Mouse (Mus musculus) megakaryocyte-erythroid progenitor cell, adult 5-6 weeks (primary cell): ENCODE results near the gene Pou2f2. TPM values are rescaled to one million over a fixed set of nuclear protein-coding genes. Genes with fewer than 3 reads are reported as not detected.

Source experiments
- ATAC-seq: replicated peaks from 2 replicates; pipeline ENCODE4 v1.8.0; 2016; ENCODE audit warnings: mild to moderate bottlenecking, inconsistent platforms; ENCODE audit not compliant: severe bottlenecking, poor library complexity, low FRiP score, low TSS enrichment
- total RNA-seq, 2 experiments: library from RNA; stranded (forward) in 1 of 2; stranded (reverse) in 1 of 2; fragments of 200-1000, 215-1000 nt in 1 of 2; fragments of >200 nt in 1 of 2; fragmentation: Nextera tagmentation in 1 of 2; gene quantifications; 2 replicates each; pipeline ENCODE4 v1.2.3; 2014 to 2017

Gene Pou2f2
- total RNA-seq, 2 experiments from 2014 or later, result 0.57 TPM; not detected in 1

DNA sequence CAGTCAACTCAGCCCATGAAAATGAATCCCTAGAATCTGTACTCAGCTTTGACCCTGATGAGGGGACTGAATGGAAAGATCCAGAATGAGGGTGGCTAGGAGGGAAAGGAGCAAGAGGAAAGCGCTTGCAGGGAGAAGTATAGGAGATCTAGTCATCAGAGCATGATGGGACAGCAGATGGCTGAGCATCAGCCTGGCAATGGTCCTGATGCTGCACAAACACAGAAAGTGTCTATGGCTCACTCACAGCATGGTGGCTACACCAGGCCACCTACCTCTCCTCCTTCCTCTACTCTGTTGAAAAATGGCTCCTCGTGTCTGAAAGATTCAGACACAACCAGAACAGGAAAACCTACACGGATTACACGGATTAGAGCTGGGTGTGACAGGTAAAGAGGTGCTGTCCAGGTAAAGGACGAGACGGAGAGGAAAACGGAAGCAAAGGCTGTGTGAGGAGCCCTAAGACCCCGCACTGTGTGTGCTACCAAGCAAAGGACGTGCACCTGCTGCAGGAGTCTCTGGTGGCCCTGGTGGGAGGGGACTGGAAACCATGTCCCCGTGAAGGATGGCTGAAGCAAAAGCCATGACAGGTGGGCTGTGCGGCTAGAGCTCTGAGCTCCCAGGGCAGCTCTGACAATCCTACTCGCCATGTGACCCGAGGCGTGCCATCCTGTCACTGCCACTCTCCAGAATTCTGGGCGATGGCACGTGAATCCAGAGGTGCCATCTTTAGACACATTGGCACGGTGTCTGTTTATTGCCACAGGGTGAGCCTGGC lies 67.2 kb downstream of the Pou2f2 start:
- no peak for ATAC-seq

DNA sequence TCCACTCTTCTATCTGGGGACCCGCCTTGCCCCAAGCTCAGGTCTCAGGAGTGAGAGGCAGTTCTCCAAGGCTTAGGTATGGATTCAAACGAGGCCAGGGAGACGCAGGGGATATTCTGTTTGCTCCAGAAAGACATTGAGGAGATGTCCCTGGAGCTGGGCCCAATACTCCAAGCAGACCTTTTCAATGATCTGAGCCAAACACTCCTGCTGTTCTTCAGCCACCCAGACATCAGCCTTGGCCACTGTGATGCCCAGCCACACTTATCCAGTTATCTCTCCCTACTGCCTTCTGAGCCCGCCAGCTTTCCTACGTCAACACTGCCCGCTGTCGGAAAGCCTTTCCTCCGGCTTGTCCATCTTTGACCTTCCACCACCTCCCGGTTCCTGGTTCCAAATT lies 69.2 kb downstream of the Pou2f2 start:
- ATAC-seq, result no peak

DNA sequence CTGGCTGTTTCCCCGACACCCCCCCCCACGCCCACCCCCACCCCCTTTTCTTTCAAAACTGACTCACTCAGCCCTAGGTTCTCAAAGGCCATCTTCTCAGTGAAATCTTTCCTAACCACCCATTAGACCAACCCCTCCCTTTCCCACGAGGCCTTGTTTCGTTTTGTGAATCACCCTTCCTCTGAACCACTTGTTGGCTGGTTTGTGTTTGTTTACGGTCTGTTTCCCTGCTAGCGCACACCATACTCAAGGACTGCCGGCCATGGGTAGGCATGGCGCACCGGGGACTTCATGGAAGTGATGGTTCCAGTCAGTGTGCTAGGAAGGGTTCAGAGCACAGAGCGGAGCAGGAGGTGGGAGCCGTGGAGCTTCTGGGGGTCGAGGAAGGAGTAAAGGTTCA lies 70.2 kb downstream of the Pou2f2 start:
- no peak for ATAC-seq

DNA sequence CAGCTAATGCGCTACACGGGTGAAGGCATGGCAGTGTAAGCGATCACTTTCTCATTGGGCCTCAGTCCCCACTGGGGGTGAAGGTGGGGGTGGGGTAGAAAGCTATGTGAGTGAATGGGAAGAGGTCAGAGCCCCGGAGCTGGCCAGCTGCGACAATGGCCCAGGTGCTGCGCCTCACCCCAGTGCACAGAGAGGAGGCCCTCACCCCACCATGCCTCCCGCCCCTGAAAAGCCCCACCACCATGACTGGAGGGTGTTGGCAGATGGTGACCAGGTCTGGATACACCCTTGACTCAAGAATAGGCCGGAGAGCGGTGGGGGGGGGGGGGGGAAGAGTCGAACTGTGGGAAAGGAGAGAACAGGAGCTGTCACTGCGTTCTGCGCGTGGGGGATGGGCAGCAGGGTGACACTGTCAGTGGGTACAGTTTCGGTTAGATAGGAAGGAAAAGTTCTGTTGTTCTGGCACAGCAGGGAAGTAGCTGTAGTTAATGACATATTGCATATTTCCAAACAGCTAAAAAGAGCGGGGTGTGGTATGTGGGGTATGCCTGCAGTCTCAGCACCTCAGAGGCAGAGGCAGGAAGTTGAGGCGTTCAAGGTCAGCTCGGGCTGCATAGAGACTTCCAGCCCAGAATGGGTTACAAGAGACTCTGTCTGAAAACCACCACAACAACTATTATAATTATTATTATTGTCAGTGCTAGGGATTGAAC lies 72.6 kb downstream of the Pou2f2 start:
- no peak for ATAC-seq

DNA sequence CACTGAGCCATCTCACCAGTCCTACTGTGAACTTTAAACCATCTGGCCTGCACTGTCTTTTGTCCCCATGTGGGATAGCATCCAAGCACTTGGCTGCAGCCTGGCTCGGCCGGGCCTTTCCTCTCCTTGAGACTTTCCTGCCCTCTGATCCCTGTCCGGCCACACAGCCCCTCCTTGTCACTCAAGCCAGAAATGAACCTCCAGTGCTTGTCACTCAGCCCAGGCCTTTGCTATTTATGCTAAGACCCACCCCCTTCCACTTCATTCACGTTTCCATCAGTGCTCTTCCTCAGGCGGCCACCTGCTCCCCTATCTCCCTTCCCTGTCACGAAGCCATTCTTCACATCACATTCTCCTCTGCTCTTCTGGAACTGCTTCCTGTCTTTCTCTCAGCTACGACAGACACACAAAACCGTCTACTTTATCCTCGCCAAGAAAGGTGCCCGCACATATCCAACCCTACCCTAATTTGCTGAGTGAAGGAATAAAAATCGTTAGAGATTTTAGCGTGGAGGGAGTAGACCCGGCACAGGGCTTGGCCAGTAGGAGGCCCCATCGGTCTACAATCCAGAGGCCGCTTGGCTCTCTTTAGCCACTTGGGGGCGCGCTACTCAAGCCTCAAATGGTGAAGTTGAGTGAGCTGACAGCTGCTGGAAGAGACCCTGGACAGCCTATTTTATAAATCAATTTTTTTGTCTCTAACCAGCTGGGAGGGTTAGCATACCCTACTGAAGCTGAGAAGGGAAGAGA lies 73.9 kb downstream of the Pou2f2 start:
- peak; percentile 91 for ATAC-seq

DNA sequence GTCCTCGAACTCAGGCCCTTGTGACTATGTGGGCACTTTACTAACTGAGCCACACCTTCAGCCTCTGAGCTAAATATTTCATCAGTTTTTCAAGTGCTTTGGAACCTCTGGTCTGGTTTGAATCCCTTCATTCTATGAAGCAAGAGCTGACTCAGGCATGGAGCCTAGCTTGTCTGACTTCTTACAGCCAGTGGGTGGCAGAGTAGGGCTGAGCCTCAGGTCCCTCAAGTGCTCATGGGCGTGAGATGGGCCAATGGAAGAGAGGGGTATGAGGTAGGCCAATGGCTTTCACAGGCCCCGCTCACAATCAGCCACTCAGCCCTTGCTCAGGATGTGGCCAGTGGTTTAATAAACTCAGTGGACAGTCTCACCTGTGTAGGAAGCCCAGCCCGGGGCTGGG lies 79.9 kb downstream of the Pou2f2 start:
- ATAC-seq, result 0 out of 2 replicates have a peak, but pooled peaks have one; percentile 31

DNA sequence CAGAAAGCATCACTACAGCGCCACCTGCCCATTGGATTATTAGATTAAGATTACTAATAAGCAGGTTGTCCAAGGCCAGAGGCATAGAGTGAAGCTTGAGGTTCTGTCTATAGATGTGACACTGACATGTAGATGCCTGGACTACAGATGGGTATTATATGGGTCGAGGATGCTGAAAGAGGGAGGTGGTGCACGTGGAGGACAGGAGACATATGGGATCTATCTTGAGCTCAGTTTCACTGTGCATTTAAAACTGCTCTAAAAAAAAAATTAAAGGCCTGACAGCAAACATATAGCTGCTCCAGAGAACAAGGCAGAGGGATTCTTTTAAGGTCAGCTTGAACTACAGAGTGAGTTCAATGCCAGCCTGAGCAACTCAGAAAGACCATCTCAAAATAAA lies 81.4 kb downstream of the Pou2f2 start:
- no peak for ATAC-seq

DNA sequence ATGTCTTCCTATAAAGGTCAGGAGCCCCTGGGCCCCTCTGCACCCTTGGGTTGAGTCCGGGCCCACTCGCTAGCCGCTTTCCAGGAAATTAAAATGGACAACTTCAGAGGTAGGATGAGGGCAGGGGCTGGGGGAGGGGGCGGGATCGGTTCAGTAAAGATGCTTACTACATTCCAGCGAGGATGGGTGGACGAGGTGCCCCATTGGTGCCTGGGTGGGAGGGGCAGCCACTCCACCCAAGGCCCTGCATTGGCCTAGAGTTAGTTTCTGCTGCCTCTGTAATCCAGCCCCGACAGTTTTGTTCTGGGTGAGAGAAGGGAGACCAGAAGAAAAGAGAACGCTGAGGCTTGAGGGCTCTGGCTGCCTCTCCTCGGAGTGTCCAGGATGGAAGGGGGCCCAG lies 89.7 kb downstream of the Pou2f2 start:
- ATAC-seq, result no peak

DNA sequence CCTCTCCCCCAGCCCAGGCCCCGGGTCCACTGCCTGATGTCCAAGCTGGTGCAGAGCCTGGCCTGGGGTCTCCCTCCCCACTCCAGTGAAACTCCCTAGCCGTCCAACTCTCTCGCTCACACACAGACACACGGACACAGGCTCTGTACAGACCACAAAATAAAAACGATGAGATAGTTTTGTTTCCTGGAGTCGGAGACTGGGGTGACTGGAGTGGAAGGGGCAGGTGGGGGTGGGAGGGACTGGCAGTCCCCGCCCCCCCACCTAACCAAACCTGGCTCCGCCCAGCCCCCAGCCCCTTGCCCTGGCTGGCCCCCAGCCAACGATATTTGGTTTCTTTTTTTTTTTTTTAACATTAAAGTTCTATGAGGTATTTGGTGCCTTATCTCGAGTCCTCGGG lies 90.6 kb downstream of the Pou2f2 start:
- ATAC-seq, result peak; percentile 51

DNA sequence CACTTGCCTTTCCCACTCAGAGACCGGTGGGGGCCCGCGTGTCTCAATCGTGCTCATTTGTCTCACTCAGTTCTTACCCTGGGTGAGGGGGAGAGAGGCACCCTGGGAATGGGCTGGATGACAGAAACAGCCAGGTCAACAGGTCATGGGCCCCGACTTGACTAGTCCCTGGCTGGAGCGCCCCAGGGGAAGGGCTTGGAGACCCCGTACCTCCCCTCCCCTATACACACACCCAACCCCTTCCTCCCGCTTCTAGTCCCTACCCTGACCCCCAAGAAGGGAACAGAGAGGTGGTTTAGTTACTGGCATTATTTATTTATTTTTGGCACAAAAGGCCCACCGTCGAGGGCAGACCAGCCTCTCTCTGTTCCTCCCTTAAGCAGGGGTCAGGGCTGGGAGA lies 91.0 kb downstream of the Pou2f2 start:
- ATAC-seq, result 0 out of 2 replicates have a peak, but pooled peaks have one; percentile 10

DNA sequence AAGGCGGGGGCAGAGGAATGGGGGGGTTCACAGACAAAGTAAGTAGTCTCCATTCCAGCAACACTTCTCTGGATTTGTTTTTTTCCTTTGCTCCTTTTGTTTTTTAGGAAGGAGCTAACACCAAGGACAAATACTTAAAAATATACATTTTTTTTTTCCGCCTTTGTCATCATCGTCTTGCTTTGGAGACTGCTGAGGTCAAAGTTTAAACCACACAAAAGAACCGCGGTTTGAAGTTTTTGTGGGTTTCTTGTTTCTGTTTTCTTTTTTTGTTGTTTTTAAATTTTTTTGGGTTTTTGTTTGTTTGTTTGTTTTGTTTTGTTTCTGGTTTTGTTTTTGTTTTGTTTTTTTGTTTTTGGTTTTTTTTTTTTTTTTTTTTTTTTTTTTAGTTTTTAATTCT lies 91.6 kb downstream of the Pou2f2 start:
- no peak for ATAC-seq

DNA sequence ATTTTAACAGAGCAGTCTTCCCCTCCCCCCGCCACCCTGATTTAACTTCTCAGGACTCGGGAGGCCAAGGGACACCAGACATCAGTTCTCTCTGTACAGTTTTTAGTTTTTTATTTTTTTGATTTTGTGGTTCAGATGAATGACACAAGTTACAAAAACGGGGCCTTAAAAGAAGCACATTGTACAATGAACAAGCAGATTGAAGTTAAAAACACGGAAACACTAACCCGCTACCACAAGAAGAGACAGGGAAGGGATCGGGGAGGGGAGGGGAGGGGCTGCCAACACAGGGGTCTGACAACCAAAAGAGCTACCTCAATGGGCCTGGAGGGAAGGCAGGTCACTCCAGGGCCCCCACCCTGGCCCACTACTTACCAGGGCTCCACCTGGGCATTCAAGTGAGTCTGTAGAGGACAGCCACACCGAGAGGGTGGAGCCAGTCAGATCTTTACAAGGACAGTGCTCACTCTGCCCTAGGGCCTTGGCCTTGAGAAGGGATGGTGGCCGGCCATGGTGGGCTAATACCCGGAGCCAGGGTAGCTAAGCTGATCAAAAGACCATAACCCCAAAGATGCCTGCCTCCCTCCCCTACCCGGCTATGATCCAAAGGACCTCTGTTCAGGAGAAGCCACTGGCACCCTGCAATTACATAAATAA lies 92.1 kb downstream of the Pou2f2 start:
- no peak for ATAC-seq

DNA sequence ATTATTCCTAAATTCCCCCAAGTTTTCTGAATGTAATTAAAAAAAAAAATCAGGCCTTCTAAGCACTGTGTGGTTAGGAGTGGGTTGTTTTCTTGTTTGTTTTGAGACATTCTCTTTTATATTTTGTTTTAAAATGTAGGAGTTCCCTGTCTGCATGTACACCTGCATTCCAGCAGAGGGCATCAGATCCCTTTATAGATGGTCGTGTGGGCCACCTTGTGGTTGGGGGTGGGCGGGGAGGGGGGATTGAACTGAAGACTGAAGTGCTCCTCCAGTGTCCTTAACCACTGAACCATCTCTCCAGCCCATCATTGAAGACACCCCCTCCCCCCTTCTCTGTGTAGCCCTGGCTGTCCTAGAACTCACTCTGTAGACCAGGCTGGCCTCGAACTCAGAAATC lies 92.9 kb downstream of the Pou2f2 start:
- no peak for ATAC-seq

DNA sequence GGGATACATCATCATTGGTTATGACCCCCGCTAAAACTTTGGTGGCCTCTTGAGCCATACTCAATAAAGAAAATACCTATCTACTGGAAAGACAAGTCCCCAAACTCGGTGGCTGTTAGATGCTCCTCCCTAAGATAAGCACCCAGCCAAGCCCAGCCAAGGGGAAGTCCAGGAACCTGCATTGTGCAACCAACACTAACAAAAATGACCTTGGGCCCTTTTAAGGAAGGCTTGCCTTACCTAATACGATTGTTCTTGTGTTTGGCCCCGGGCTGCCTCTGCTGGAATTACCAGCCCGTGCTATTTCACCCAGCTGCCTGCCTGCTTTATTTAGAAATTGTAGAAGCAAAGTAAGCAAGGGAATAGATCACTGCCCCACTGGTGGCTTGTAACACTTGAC lies 94.9 kb downstream of the Pou2f2 start:
- 0 out of 2 replicates have a peak, but pooled peaks have one; percentile 29 for ATAC-seq

DNA sequence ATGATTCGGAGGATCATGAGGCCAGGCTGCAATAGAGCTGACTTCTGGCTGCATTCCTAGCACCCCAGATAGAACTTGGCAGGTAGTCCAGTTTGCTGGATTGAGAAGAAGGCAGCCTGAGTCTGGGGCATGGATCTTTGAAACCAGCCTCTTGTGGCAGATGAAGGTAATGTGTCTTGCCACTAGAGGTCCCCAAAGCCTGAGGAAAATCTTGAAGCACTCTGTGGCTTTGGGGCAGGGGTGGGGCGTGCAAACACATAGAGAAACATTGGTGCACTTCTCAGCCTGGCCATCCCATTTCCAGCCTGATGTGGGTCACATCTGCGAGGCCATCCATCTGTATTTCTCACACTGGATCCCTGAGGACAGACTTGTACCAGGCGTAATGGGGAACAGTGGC lies 97.0 kb downstream of the Pou2f2 start:
- peak; percentile 77 for ATAC-seq

DNA sequence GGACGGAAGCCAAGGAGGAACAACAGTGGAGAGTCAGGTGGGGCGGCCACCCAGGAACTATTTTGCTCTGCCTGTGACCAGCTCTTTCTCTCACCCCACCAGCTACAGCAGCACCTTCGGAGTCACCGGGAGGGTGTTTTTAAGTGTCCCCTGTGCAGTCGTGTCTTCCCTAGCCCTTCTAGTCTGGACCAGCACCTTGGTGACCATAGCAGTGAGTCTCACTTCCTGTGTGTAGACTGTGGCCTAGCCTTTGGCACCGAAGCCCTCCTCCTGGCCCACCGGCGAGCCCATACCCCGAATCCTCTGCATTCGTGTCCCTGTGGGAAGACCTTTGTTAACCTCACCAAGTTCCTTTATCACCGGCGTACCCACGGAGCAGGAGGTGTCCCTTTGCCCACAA lies 99.1 kb downstream of the Pou2f2 start:
- no peak for ATAC-seq

DNA sequence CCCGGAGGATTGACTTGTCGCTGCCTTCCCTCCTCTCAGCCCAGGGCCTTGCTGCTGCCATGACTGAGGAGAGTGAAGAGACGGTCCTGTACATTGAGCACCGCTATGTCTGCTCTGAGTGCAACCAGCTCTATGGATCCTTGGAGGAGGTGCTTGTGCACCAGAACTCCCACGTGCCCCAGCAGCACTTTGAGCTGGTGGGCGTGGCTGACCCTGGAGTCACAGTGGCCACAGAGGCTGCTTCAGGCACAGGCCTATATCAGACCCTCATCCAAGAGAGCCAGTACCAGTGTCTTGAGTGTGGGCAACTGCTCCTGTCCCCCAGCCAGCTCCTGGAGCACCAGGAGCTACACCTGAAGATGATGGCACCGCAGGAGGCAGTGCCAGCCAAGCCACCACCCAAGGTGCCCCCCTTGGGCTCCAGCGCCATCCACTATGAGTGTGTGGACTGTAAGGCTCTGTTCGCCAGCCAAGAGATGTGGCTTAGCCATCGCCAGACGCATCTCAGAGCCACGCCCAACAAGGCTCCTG lies 100.0 kb downstream of the Pou2f2 start:
- ATAC-seq, result no peak

DNA sequence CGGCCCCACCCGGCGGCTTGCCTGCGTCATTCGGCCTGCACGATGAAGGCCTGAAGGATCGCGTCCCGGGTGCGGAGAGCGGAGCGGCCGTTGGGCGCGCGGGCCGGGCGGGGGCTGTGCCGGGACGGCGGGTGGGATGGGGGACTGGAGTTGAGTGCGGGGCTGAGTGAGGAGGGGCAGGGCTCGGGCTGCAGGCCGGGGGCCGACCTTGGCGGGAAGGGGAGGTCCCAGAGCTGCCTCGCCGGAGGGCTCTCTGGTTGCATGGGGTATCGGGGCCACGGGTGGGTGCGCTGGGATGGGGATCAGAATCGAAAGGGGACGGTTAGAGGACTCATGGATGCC lies 102.1 kb downstream of the Pou2f2 start:
- no peak for ATAC-seq

DNA sequence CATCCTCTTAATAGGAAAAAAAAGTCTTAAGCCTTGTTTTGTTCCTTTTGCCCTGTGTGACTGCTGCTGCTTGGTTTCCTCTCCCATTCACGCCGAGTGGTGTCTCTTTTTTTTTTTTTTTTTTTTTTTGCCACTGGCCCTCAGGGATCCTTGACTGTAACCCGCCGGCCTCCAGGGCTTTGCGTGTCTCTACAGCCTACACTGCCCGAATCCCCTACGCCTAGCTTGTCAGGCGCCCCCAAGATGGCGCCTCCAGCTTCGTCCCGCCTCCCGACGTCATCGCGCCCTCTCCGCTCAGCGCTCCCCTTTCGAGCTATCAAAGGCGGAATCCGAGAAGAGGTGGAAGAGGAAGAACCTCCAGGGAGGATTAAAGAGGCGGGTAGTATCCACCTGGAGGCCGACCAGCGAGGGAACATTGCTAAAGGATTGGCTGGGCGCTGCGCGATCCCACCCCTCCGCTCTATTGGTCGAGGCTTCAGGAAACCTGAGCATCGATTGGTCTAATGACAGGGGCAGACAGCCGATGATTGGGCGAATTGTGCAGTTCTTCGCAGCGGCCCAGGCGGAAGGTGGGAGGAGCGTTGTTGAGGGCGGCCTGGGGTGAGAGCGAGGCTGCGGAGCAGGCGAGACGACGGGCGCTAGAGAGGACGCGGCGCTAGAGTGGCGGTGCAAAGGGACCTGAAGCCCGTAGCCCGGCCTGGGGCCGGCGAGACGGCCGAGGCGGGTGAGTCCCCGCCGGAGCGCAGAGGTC lies 102.7 kb downstream of the Pou2f2 start:
- peak; percentile 94 for ATAC-seq
